Mouse (Mus musculus) neural tube, embryonic 15.5 days (tissue): ENCODE data around the gene Sowahb. TPM values are rescaled to one million over a fixed set of nuclear protein-coding genes. Genes with fewer than 3 reads are reported as not detected.
"Not testable (repeated sequence)": the region's sequence is repeated elsewhere in the genome, so short reads cannot be mapped to it uniquely, and the experiment has no call there.

Source experiments
- ATAC-seq: fragments of 200-750 bp; cut with Nextera tagmentation; 2 replicates; pipeline ENCODE4 v1.8.0; 2017; ENCODE audit warnings: mild to moderate bottlenecking, moderate TSS enrichment, moderate library complexity; ENCODE audit not compliant: low FRiP score
- H3K27ac ChIP-seq: fragments of 300-500 bp; sonication (generic); replicated peaks from 2 replicates; pipeline ENCODE4 v1.5.1; 2015; ENCODE audit warnings: mild to moderate bottlenecking, inconsistent platforms
- H3K27me3 ChIP-seq: fragments of 300-500 bp; sonication (generic); replicated peaks from 2 replicates; pipeline ENCODE4 v1.6.1; 2015; ENCODE audit warnings: inconsistent platforms
- H3K36me3 ChIP-seq: fragments of 300-500 bp; sonication (generic); 2 replicates; pipeline ENCODE4 v1.6.1; 2015; ENCODE audit warnings: inconsistent platforms
- H3K4me1 ChIP-seq: fragments of 300-500 bp; sonication (generic); 2 replicates; pipeline ENCODE4 v1.6.1; 2015; ENCODE audit warnings: inconsistent platforms
- H3K4me2 ChIP-seq: fragments of 300-500 bp; sonication (generic); 2 replicates; pipeline ENCODE4 v1.6.1; 2015; ENCODE audit warnings: inconsistent platforms, mild to moderate bottlenecking, moderate library complexity
- H3K4me3 ChIP-seq: fragments of 300-500 bp; sonication (generic); replicated peaks from 2 replicates; pipeline ENCODE4 v1.5.1; 2015; ENCODE audit warnings: mild to moderate bottlenecking, inconsistent platforms
- H3K9ac ChIP-seq: fragments of 300-500 bp; sonication (generic); replicated peaks from 2 replicates; pipeline ENCODE4 v1.6.1; 2015; ENCODE audit warnings: mild to moderate bottlenecking, inconsistent platforms
- H3K9me3 ChIP-seq: fragments of 300-500 bp; sonication (generic); replicated peaks from 2 replicates; pipeline ENCODE4 v1.6.1; 2016; ENCODE audit warnings: inconsistent platforms
- WGBS: fragments of 180-500 bp; shearing (Covaris S2); methylation state at CpG from one replicate; pipeline ENCODE4 v1.1.7; 2015; ENCODE audit warnings: mixed read lengths; 5-methylcytosine and 5-hydroxymethylcytosine counted together
- polyA plus RNA-seq: library from polyadenylated mRNA; unstranded; fragments of >200 nt; fragmentation: Nextera tagmentation; extraction: Ambion mirVana; gene quantifications from 2 replicates; pipeline ENCODE4 v1.2.1, GENCODE M21; 2015

Gene Sowahb
- polyA plus RNA-seq, 1 experiment from 2014 or later: not detected

GRCm38 (mm10) chr5:93022126-93022797 lies 22.6 kb downstream of the Sowahb start:
- H3K27ac ChIP-seq: no peak overlapping the region
- H3K4me1 ChIP-seq: 0 out of 2 replicates have a peak, but pooled peaks cover 6% of the 10 kb centered on the region
- no peaks in the 10 kb centered on the region for H3K9me3 ChIP-seq
- ATAC-seq: no peak
- H3K9ac ChIP-seq: no peak overlapping the region
- H3K4me2 ChIP-seq: no peak overlapping the region
- WGBS: 72% methylated on average over 7 of the region's 7 CpGs
- H3K27me3 ChIP-seq: no peaks in the 10 kb centered on the region
- no peaks in the 10 kb centered on the region for H3K36me3 ChIP-seq
- H3K4me3 ChIP-seq: no peak overlapping the region

DNA sequence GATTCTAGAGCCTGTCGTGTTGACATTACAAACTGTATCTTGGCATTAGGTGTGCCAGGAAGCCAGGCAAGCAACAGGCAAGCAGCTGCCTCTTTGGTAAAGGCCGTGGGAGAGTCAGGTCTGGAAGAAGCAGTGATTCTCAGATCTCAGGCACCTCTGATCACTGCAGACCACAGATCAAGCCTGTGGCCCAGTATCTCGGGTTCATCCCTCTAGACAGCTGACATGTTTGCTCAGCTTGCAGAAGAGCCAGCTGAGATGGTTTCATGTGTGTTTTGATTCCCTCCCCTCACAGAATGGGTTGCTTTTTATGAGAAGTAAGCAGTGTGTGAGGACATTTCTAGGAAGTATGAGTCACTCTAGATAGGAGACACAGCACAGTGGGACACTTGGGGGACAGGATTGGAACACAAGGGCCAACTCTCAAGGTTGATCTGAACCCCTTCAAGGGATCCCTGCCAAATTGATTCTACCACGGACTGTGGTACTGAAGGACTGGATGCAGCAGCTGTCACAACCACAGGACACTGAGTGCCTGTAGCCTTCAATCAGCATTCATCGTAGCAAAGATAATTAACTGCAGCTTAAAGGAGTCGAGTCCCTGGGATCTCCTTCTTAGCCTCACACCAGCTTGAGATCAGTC lies 24.7 kb downstream of the Sowahb start:
- no peaks in the 10 kb centered on the region for H3K36me3 ChIP-seq
- H3K4me1 ChIP-seq: 0 out of 2 replicates have a peak, but pooled peaks cover 3% of the 10 kb centered on the region
- ATAC-seq: no peak
- no peak overlapping the region for H3K9ac ChIP-seq
- no peak overlapping the region for H3K27ac ChIP-seq
- no peak overlapping the region for H3K4me3 ChIP-seq
- no peak overlapping the region for H3K4me2 ChIP-seq
- no peaks in the 10 kb centered on the region for H3K27me3 ChIP-seq
- WGBS: 73% methylated on average over 6 of the region's 6 CpGs
- no peaks in the 10 kb centered on the region for H3K9me3 ChIP-seq

- H3K9ac ChIP-seq, H3K36me3 ChIP-seq, H3K27ac ChIP-seq, H3K4me2 ChIP-seq, H3K9me3 ChIP-seq, H3K4me3 ChIP-seq, H3K4me1 ChIP-seq, H3K27me3 ChIP-seq, ATAC-seq: not testable (repeated sequence)
- 95% methylated on average over 10 of the region's 10 CpGs for WGBS
Measured at GRCm38 (mm10) chr5:93019207-93019606, 25.6 kb downstream of the Sowahb start.

GRCm38 (mm10) chr5:93017678-93018077 lies 27.1 kb downstream of the Sowahb start:
- Histone ChIP-seq H3K4me1 (no peaks in the 10 kb centered on the region), H3K9me3 (no peaks in the 10 kb centered on the region), H3K9ac (no peak overlapping the region), H3K27ac (no peak overlapping the region), H3K36me3 (no peaks in the 10 kb centered on the region), H3K4me3 (no peak overlapping the region), H3K4me2 (no peak overlapping the region), H3K27me3 (no peaks in the 10 kb centered on the region)
- ATAC-seq: no peak
- WGBS: 77% methylated on average over 3 of the region's 3 CpGs

DNA sequence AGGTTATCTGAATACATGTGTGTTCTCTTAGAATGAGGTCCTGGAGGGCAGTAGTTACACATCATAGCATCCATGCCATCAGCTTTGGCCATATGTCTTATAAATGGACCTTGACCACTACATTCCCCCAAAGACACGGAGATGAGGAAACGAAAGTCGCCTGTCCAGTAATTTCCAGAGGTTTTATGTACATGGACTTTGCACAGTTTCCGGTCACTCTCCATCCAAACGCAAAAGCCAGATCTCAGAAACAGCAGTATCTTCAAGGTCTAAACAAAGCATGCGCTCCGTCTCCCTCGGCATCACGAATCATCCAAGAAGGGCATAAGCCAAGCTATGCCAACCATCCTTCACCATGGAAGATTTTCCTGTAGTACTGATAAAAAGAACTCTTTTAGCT lies 36.6 kb downstream of the Sowahb start:
- H3K4me2 ChIP-seq: no peak overlapping the region
- H3K27ac ChIP-seq: no peak overlapping the region
- WGBS: 93% methylated on average over 9 of the region's 9 CpGs
- H3K9ac ChIP-seq: no peak overlapping the region
- peaks cover 11% of the 10 kb centered on the region for H3K4me1 ChIP-seq
- H3K4me3 ChIP-seq: no peak overlapping the region
- ATAC-seq: no peak
- H3K36me3 ChIP-seq: no peaks in the 10 kb centered on the region
- no peaks in the 10 kb centered on the region for H3K9me3 ChIP-seq
- H3K27me3 ChIP-seq: no peaks in the 10 kb centered on the region; the same call in 1 of the 2 replicates

DNA sequence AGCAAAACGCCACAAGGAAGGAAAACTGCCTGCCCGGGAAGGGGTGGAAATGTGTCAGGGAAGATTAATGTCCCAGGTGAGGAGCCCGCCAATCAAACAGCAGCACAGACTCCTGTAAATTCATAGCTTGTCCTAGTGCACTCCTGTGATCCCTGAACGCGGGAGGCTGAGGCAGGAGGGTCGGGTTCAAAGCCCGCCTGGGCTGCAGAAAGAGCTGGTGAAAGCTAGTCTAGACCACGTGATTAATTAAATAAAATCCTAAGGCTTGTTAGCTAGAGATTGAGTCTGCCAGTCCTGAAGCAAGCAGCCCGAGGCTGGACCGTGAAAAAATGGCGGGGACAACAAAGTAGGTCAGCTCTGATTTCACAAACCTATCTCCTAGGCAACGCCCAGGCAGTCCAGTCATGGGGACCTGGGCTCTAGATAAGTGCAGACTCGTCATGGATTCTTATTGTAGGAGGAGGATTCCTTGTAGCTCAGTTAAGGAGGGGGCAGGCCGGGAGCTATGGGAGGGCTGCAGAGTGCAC lies 38.9 kb downstream of the Sowahb start:
- H3K9ac ChIP-seq: no peak overlapping the region
- peak overlapping the region; percentile 51 for H3K4me2 ChIP-seq
- H3K27me3 ChIP-seq: no peaks in the 10 kb centered on the region; the same call in 1 of the 2 replicates
- peak overlapping the region; percentile 15; the same call in 1 of the 2 replicates for H3K4me3 ChIP-seq
- peak overlapping the region; percentile 48; the same call in 1 of the 2 replicates for H3K27ac ChIP-seq
- 36% methylated on average over 14 of the region's 14 CpGs for WGBS
- peak; percentile 43; the same call in 1 of the 2 replicates for ATAC-seq
- no peaks in the 10 kb centered on the region for H3K36me3 ChIP-seq
- no peaks in the 10 kb centered on the region for H3K9me3 ChIP-seq
- H3K4me1 ChIP-seq: peaks cover 16% of the 10 kb centered on the region

DNA sequence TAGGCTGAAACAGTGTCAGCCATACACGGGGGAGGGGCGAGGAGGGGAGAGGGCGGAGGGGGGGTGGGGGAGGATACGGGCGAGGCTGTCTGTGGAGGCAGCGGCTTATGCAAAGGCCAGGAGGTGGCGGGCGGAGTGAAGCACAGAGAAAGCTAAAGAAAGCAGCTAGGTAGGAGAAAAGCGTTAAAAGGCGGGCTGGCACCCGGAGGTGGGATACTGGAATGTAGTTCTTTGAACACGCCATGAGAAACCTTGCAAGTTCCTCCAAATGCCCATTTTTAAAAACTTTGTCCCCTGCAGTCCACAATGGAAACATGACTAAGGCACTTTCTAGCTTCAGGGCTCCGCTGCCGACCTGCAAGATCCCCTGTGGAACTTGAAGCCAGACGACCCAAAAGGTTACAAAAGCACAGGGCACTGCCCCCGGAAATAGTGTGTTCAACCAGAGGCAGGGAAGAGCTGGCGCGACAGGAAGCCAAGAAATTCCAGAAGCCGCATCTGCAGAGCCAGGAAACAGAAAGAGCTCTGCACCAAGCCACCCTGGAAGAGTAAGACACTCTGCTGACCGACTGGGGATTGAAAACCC lies 39.5 kb downstream of the Sowahb start:
- H3K27me3 ChIP-seq: no peaks in the 10 kb centered on the region; the same call in 1 of the 2 replicates
- H3K9me3 ChIP-seq: no peaks in the 10 kb centered on the region
- no peaks in the 10 kb centered on the region for H3K36me3 ChIP-seq
- H3K4me3 ChIP-seq: peak overlapping the region; percentile 15; the same call in 1 of the 2 replicates
- H3K4me2 ChIP-seq: peak overlapping the region; percentile 51
- H3K27ac ChIP-seq: peak overlapping the region; percentile 48; the same call in 1 of the 2 replicates
- H3K4me1 ChIP-seq: peaks cover 16% of the 10 kb centered on the region
- WGBS: 14% methylated on average over 20 of the region's 20 CpGs
- no peak overlapping the region for H3K9ac ChIP-seq
- peak; percentile 55 for ATAC-seq

GRCm38 (mm10) chr5:93002615-93003014 lies 42.2 kb downstream of the Sowahb start:
- H3K9ac ChIP-seq: no peak overlapping the region
- H3K4me1 ChIP-seq: peaks cover 17% of the 10 kb centered on the region
- no peak for ATAC-seq
- H3K36me3 ChIP-seq: no peaks in the 10 kb centered on the region
- H3K4me3 ChIP-seq: no peak overlapping the region
- H3K27ac ChIP-seq: no peak overlapping the region
- H3K4me2 ChIP-seq: no peak overlapping the region
- WGBS: 93% methylated on average over 2 of the region's 2 CpGs
- no peaks in the 10 kb centered on the region for H3K9me3 ChIP-seq
- no peaks in the 10 kb centered on the region; the same call in 1 of the 2 replicates for H3K27me3 ChIP-seq

GRCm38 (mm10) chr5:93000774-93001757 lies 43.8 kb downstream of the Sowahb start:
- no peaks in the 10 kb centered on the region for H3K9me3 ChIP-seq
- H3K4me3 ChIP-seq: no peak overlapping the region
- H3K4me2 ChIP-seq: no peak overlapping the region
- peaks cover 22% of the 10 kb centered on the region for H3K4me1 ChIP-seq
- WGBS: 72% methylated on average over 17 of the region's 17 CpGs
- H3K27me3 ChIP-seq: no peaks in the 10 kb centered on the region; the same call in 1 of the 2 replicates
- H3K9ac ChIP-seq: no peak overlapping the region
- H3K36me3 ChIP-seq: no peaks in the 10 kb centered on the region
- peak overlapping the region; percentile 45 for H3K27ac ChIP-seq
- no peak for ATAC-seq

DNA sequence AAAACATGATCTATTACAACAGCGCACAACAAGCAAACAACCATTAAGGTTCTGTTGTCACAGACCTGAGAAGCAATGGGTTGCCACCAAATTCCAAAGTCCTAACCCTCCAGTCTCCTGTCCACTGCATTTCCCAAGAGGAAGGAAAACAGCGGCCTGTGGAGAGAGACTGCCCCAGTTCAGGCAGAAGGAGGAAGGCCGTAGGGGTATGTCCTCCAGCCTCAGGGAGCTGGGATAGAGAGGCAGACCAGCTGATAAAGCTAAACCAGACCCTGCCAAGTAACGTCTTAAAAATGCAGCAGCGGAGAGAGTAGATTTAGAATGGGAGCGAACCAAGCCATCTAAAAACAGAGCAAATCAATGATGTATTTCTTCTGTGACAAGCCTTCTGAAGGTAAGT lies 44.8 kb downstream of the Sowahb start:
- no peak overlapping the region for H3K9ac ChIP-seq
- WGBS: 85% methylated on average over 6 of the region's 6 CpGs
- H3K4me3 ChIP-seq: no peak overlapping the region
- no peaks in the 10 kb centered on the region for H3K36me3 ChIP-seq
- no peak overlapping the region for H3K4me2 ChIP-seq
- ATAC-seq: no peak
- H3K27me3 ChIP-seq: no peaks in the 10 kb centered on the region
- no peak overlapping the region for H3K27ac ChIP-seq
- H3K9me3 ChIP-seq: no peaks in the 10 kb centered on the region
- H3K4me1 ChIP-seq: 0 out of 2 replicates have a peak, but pooled peaks cover 12% of the 10 kb centered on the region
